Mouse (Mus musculus) C2C12 (cell line): Measurements from ENCODE around the gene Gm8857. TPM values are rescaled to one million over a fixed set of nuclear protein-coding genes. Genes with fewer than 3 reads are reported as not detected.
"Not testable (repeated sequence)": the region's sequence is repeated elsewhere in the genome, so short reads cannot be mapped to it uniquely, and the experiment has no call there.

Source experiments
- H3K27me3 ChIP-seq: one replicate; pipeline ENCODE4 v1.6.1; 2011; ENCODE audit not compliant: control insufficient read depth, insufficient read depth, insufficient read length
- H3K36me3 ChIP-seq: one replicate; pipeline ENCODE4 v1.6.1; 2011; ENCODE audit not compliant: control insufficient read depth, insufficient read depth
- H3K4me3 ChIP-seq: one replicate; pipeline ENCODE4 v1.5.1; 2011; ENCODE audit warnings: mild to moderate bottlenecking, control low read depth; ENCODE audit not compliant: poor library complexity, insufficient read depth, severe bottlenecking
- H3K79me2 ChIP-seq: one replicate; pipeline ENCODE4 v1.6.1; 2011; ENCODE audit not compliant: control insufficient read depth, insufficient read depth
- H3K79me3 ChIP-seq: one replicate; pipeline ENCODE4 v1.6.1; 2011; ENCODE audit warnings: low read depth, control low read depth
- H3ac ChIP-seq: one replicate; pipeline ENCODE3; 2011; ENCODE audit warnings: low read depth; ENCODE audit not compliant: control insufficient read depth, insufficient read length
- long read RNA-seq, 2 experiments: library from polyadenylated mRNA; unstranded; transcript quantifications; one replicate each; pipeline ENCODE4 v2.0.0; 2019 to 2020
- polyA plus RNA-seq: library from polyadenylated mRNA; unstranded; fragments of >200 nt; fragmentation: generic; extraction: Trizol; gene quantifications from one replicate; pipeline ENCODE4 v1.2.1, GENCODE M21; 2012; ENCODE audit warnings: missing spikeins

Gm8857 gene
- not detected for polyA plus RNA-seq
- long read RNA-seq, experiment 1, result 0 reads
- long read RNA-seq, experiment 2, result 0 reads

DNA sequence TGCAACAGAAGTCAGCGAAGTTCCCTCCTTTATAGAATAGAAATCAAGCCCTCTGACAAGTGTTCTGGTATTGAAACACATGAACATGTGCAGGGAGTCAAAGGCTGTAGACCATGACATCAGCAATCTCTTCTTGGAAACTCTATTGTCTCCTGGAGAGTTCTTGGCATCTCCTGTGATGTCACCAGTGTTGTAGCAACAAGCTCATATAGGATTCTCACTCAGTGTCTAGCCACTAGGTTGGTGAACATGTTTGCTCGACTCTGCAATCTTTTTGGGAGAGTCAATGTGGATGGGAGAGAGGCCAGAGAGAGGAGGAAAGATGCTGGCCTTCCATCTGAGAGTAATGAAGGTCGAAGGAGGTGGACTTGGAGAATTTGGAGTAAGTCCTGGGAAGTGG is at the start of gene Gm8857, which contains the start of gene Gm8871:
Gm8857 (plus strand) TSS at position 303 of the 400 bp plus-strand sequence.
Gm8871 (plus strand) TSS at position 301 of the 400 bp plus-strand sequence.
- H3K27me3 ChIP-seq, H3K36me3 ChIP-seq, H3K79me2 ChIP-seq, H3K4me3 ChIP-seq, H3ac ChIP-seq, H3K79me3 ChIP-seq: not testable (repeated sequence)

DNA sequence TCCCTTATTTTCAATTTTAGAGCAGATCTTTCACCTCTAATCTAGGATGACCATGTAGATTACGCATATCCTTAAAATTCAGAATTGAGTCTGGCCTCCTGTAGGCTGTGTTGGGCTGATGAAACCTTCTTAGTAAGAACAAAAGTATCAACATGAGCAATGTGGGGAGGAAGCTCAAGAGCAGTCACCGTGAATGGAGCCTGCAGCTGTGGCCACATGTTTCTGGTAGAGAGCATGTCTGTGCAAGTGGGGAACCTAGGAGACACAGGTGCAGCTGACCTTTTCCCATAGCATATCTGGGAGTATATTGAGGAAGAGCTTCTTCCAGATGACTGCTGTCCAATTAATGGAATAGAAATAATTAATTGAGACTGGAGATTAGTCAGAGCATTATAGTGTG is 5.9 kb downstream of the Gm8857 start:
- not testable (repeated sequence) for H3K4me3 ChIP-seq, H3K36me3 ChIP-seq, H3K27me3 ChIP-seq

GRCm38 (mm10) chr5:10958057-10958456 is 10.4 kb downstream of the Gm8857 start:
- not testable (repeated sequence) for H3K27me3 ChIP-seq, H3ac ChIP-seq, H3K36me3 ChIP-seq

More for the DNA sequence above, 5.9 kb downstream of the Gm8857 start:
- H3K79me2 ChIP-seq, H3ac ChIP-seq, H3K79me3 ChIP-seq: not testable (repeated sequence)

More at GRCm38 (mm10) chr5:10958057-10958456, 10.4 kb downstream of the Gm8857 start:
- H3K79me2 ChIP-seq, H3K4me3 ChIP-seq, H3K79me3 ChIP-seq: not testable (repeated sequence)

Other genes with a start within 250 kb of the Gm8857 start
- not detected for gene Gm8871, start within 50 bp of the Gm8857 start, polyA plus RNA-seq
- not detected for gene Gm8879, start 179.8 kb downstream of the Gm8857 start, polyA plus RNA-seq
- not detected for gene Gm5861, start 235.3 kb downstream of the Gm8857 start, polyA plus RNA-seq